Mouse (Mus musculus) bone marrow, adult 2 months (tissue): ENCODE results near the gene Sptssb.

ENCODE experiments used
- CTCF ChIP-seq: fragments of 200-500 bp; IDR thresholded peaks from 2 replicates; pipeline ENCODE4 v1.5.1; 2011; ENCODE audit warnings: low read length, control low read depth; ENCODE audit not compliant: control insufficient read depth, insufficient read depth
- POLR2A ChIP-seq: fragments of 200-500 bp; IDR thresholded peaks from 2 replicates; pipeline ENCODE4 v1.6.1; 2011; ENCODE audit warnings: low read depth, mild to moderate bottlenecking, control low read depth, low read length, borderline replicate concordance; ENCODE audit not compliant: control insufficient read depth

DNA sequence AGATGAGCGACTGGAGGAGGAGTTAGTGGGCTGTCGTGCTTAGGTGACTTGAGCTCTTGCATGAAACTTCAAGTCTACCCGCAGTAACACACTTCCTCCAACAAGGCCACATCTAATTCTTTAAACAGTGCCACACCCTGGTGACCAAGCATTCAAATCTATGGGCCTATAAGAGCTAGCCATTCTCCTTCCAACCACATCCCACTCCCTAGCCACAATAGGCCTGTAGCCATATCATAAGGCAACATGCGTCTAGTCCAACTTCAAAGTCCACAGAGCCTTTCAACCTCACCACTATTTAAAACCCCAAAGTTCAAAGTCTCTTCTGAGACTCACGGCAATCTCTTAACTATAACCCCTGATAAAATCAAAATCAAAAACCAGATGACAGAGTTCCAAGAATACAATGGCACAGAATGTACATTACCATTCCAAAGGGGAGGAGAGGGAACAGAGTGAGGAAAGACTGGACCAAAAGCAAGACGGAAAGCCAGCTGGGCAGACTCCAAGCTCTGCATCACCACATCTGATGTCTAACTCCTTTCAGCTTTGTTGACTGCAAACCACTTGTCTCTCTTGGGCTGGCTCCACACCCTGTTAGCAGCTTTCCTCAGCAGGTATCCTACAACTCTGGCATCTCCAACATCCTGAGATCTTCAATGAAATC, 13.1 kb upstream of the Sptssb start:
- no peak for TF ChIP-seq POLR2A
- TF ChIP-seq CTCF = no peak
